Mouse (Mus musculus) T-helper 2 cell (primary cell): ENCODE results near the gene Rsu1.

Experiments
- in situ Hi-C: fragments of 300-600 bp; cut with MboI, MseI; formaldehyde crosslinking; loops from one replicate; pipeline ENCODE4 v1.15.1; 2025; ENCODE audit warnings: high pct_unique_total_duplicates

The Rsu1 gene

DNA sequence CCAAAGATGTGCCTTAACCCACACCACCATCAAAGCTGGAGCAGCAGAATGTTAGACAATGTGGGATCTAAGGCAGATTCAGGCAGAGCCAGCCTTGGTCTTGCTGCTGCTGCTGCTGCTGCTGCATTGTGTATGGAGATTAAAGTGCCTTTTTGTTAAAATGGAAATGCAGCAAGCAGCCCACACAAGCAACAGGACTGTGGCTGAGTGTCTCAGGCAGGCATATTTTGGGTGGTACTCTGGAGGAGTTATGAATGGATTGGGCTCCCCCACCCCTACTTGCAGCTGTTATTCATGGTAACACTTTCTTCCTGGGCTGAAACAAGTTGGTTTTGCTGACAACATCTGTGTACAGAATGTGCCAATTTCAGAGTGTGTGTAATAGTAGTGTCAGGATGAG, 199.0 kb downstream of the Rsu1 start:
- in situ Hi-C loops = no loop called here

DNA sequence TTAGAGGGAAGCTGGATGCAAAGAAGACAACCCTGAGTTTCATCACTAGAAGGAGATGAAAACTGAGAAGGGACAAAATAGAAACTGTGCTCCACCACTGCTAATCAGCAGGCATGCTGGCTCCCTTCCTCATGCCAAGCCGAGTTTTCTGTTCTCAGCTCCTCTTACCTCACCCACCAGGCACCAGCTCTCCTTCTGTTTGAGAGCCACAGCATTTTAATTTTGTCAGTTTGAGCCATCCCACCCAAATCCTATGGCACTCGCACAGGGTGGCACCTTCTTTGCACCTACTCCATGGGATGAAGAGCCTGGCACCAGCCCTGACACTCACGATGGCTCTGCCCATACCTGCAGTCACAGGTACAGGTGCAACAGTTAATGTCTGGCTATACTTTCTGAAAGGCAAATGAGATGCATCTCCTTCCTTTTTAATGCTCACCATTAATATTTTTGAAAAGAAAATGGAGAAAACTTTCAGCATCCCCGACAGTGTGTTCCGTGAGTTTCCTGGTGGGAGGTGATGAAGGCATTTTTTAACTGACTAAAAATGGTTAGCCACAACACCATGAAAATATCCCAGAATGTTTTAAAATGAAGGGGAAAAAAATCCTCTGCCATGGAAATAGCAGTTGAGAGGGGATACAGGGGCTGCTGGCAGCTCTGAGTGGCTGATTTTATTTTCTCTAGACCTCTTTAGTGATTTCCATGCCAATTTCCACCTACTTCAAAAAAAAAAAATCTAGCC, 210.6 kb downstream of the Rsu1 start:
- in situ Hi-C loops = no loop called here

DNA sequence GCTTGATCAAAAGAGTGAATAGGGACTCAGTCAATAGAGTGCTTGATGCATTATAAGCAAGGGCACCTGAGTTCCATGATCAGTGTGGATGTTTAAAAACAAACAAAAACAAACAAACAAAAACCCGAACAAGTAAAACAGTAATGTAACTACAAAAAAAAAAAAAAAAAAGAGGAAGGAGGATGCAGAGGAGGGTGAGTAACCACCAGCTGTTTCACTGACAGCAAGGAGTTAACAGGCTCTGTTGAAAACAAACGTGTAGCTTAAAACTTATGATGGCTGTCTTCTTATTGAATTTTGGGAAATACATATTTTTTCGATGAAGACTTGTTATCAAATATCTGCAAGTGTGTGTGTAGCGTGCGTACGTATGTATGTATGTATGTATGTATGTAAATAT, 222.6 kb downstream of the Rsu1 start:
- in situ Hi-C loops = loop anchor here (10.0 kb wide), 1 partner anchor 574 kb away; no protein-coding TSS in a partner anchor

GRCm38 (mm10) chr2:13044555-13044954, 226.7 kb downstream of the Rsu1 start:
- in situ Hi-C loops = loop anchor here (10.0 kb wide), 1 partner anchor 570 kb away; no protein-coding TSS in a partner anchor

GRCm38 (mm10) chr2:13039785-13040184, 231.4 kb downstream of the Rsu1 start:
- in situ Hi-C loops = loop anchor here (10.0 kb wide), 2 partner anchors 565 to 1165 kb away; no protein-coding TSS in a partner anchor

GRCm38 (mm10) chr2:13038772-13039171, 232.4 kb downstream of the Rsu1 start:
- in situ Hi-C loops = loop anchor here (10.0 kb wide), 1 partner anchor 1164 kb away; no protein-coding TSS in a partner anchor
